Mouse (Mus musculus) mouse trophoblast stem cell (cell line): ENCODE results near the gene Rpa1.
"Not testable (repeated sequence)": the region's sequence is repeated elsewhere in the genome, so short reads cannot be mapped to it uniquely, and the experiment has no call there.

ENCODE experiments used
- in situ Hi-C, 2 experiments: fragments of 300-500 bp; cut with MseI, MboI; formaldehyde crosslinking; loops; 2 replicates in 1 of 2; 3 replicates in 1 of 2; pipeline ENCODE4 v1.15.1; 2025

Gene Rpa1

GRCm38 (mm10) chr11:75348199-75348889, at the start of gene Rpa1, which contains the start of gene Smyd4:
Gene Rpa1 (minus strand): TSS chr11:75348324.
Gene Smyd4 (plus strand): TSS chr11:75348433.
- in situ Hi-C loops = no loop called here

GRCm38 (mm10) chr11:75397452-75397851, 49.3 kb upstream of the Rpa1 start:
- in situ Hi-C loops = no loop called here

- in situ Hi-C loops = no loop called here
Observed at GRCm38 (mm10) chr11:75395611-75396010, 47.5 kb upstream of the Rpa1 start.

- in situ Hi-C loops = not testable (repeated sequence)
Observed at GRCm38 (mm10) chr11:75383529-75383928, 35.4 kb upstream of the Rpa1 start.

- in situ Hi-C loops = not testable (repeated sequence)
Observed at GRCm38 (mm10) chr11:75378786-75379185, 30.7 kb upstream of the Rpa1 start.

GRCm38 (mm10) chr11:75377125-75377524, 29.0 kb upstream of the Rpa1 start:
- in situ Hi-C loops = no loop called here

- in situ Hi-C loops = no loop called here
Observed at GRCm38 (mm10) chr11:75355475-75355874, 7.4 kb upstream of the Rpa1 start.

- in situ Hi-C loops = no loop called here
Observed at GRCm38 (mm10) chr11:75351225-75351624, 3.1 kb upstream of the Rpa1 start.

GRCm38 (mm10) chr11:75348890-75349261, 752 bp upstream of the Rpa1 start:
- in situ Hi-C loops = no loop called here

- in situ Hi-C loops = no loop called here
Observed at GRCm38 (mm10) chr11:75347596-75347995, 528 bp downstream of the Rpa1 start.

GRCm38 (mm10) chr11:75347188-75347585, 937 bp downstream of the Rpa1 start:
- in situ Hi-C loops = no loop called here

- in situ Hi-C loops = no loop called here
Observed at GRCm38 (mm10) chr11:75346556-75347187, 1.5 kb downstream of the Rpa1 start.

- in situ Hi-C loops = no loop called here
Observed at GRCm38 (mm10) chr11:75344716-75345115, 3.4 kb downstream of the Rpa1 start.

- in situ Hi-C loops = no loop called here
Observed at GRCm38 (mm10) chr11:75344163-75344562, 4.0 kb downstream of the Rpa1 start.

- in situ Hi-C loops = no loop called here
Observed at GRCm38 (mm10) chr11:75343096-75343495, 5.0 kb downstream of the Rpa1 start.

- in situ Hi-C loops = no loop called here
Observed at GRCm38 (mm10) chr11:75340698-75341345, 7.3 kb downstream of the Rpa1 start.

- in situ Hi-C loops = no loop called here
Observed at GRCm38 (mm10) chr11:75340076-75340475, 8.0 kb downstream of the Rpa1 start.

- in situ Hi-C loops = no loop called here
Observed at GRCm38 (mm10) chr11:75337246-75337645, 10.9 kb downstream of the Rpa1 start.

GRCm38 (mm10) chr11:75336676-75337075, 11.4 kb downstream of the Rpa1 start:
- in situ Hi-C loops = no loop called here

GRCm38 (mm10) chr11:75325969-75326311, 22.2 kb downstream of the Rpa1 start:
- in situ Hi-C loops = no loop called here

- in situ Hi-C loops = no loop called here
Observed at GRCm38 (mm10) chr11:75325116-75325968, 22.8 kb downstream of the Rpa1 start.

- in situ Hi-C loops = no loop called here
Observed at GRCm38 (mm10) chr11:75324433-75324832, 23.7 kb downstream of the Rpa1 start.
